Mouse (Mus musculus): ENCODE measurements around the gene Ints14.

DNA sequence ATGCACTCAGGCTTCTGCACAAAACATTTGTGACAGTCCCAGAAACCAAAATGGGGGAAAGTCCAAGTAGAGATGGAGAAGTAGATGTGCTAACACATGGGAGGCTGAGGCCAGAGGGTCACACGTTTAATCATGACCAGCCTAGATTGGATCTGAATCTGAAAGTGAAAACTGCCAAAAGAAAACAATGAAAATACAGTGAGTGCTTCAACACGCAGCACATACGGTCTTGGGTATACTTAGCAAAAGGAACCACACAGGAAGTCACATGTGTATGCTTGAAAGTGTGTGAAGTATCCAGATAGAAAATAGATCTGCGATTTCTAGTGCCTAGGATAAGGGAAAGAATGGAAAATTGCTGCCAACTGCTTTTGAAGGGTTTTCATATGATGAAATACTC is 46.1 kb upstream of the Ints14 start:
- no peak for TF ChIP-seq CTCF (IDR thresholded peaks at IDR 0.05; ENCODE audit: low read depth)
- no peak for TF ChIP-seq EP300 (IDR thresholded peaks at IDR 0.05; ENCODE audit: low read depth)
